Mouse (Mus musculus): ENCODE measurements around the gene Spta1. TPM values are rescaled to one million over a fixed set of nuclear protein-coding genes. Genes with fewer than 3 reads are reported as not detected.
A peak's percentile ranks its signal among the peaks of the same experiment; 100 is the strongest.

Gene Spta1
- 1 to 10 TPM; 6.9 to 8.2 TPM for total RNA-seq (2021)
- long read RNA-seq, experiment 1, partial matches to known transcripts: 0 of 1 reads
- long read RNA-seq, experiment 1, other reads (novel, unspliced or antisense): 1 of 1 reads
- long read RNA-seq, experiment 2, partial matches to known transcripts: 0 of 1 reads
- long read RNA-seq, experiment 2, other reads (novel, unspliced or antisense): 1 of 1 reads

GRCm38 (mm10) chr1:174172605-174173004 lies at the start of gene Spta1:
Gene Spta1, plus strand, starts transcription at chr1:174172776.
- DNase-seq: peak; percentile 58 to 60

DNA sequence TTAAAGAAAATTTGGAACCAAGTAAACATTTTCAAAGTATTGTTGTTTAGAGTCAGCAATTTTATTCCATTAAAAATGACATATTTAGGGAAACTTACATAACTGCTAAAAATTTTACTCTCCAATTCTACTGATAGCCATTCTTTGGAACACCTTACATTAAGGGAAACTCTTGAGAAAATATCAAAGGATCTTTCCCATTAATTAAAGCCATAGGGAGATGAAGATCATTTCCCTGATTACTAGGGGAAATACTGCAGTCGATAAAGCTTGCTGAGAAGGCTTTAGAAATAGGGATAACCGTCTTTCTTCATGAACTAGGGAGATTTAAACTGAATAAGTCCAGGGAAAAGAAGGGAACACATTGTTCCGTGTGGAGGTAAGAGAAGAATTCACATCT lies 41.4 kb upstream of the Spta1 start, which contains the start of gene Olfr424:
Gene Olfr424 (plus strand): TSS at position 301 of the 400 bp plus-strand sequence.
- no peak for DNase-seq

DNA sequence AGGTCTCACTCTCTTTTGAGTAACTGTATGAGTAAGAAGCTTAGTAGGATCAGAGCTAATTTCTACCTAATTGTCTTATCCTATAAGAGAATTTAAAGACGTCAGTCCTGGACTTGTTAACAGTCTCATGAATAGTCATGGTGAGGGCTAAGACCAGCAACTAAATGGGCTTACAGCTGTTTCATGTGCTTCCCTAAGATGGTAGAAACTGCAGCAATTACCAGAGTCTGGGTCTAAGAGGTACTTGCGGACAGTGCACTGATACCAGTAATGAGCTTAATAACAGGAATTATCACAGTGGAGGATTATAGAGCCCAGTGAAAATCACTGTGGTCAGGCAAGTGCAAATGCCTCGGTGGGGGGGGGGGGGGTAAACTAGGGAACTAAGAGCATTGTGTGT lies 40.6 kb upstream of the Spta1 start:
- DNase-seq: no peak

GRCm38 (mm10) chr1:174141384-174141783 lies 31.2 kb upstream of the Spta1 start:
- DNase-seq: no peak

DNA sequence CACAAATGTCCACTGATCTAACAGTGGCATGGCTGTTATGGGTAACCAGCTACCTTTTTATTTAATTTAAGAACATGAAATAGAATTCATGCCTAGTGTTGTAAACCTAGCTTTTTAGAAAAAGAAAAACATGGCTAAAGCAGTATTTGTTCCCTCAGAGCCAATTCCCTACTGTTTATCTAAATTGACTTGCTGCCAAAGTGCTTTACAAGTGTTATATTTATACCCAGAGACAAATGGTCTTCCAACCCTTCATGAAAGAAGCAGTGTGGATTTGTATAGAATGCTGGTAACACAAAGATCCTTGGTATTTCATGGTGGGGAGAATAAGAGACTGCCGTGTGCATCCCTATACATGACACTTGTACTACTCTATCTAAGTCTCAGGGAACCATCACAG lies 25.9 kb upstream of the Spta1 start:
- DNase-seq: no peak

- DNase-seq: no peak
Measured at GRCm38 (mm10) chr1:174149289-174149688, 23.3 kb upstream of the Spta1 start.

- no peak for DNase-seq
Measured at GRCm38 (mm10) chr1:174155333-174155732, 17.2 kb upstream of the Spta1 start, which contains the start of gene Olfr420. Gene Olfr420, plus strand, starts transcription at chr1:174155633.

DNA sequence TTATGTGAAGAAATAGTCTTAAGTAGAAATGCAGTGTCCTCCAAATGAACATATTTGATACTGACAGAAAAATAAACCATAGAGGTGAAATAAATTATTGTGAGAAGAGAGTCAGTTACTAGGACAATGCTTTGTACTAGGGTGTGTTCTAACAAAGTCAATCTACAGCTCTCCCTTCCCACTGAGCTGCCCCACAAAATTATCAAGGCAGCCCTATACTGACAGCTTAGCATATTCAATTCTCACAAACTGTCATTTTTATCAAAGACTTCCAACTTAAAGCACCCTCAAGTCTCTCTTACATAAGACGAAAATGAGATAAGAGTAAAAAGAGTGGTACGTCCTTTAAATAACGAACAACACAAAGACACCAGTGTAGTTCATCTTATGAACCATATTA lies 15.0 kb upstream of the Spta1 start:
- DNase-seq: no peak

DNA sequence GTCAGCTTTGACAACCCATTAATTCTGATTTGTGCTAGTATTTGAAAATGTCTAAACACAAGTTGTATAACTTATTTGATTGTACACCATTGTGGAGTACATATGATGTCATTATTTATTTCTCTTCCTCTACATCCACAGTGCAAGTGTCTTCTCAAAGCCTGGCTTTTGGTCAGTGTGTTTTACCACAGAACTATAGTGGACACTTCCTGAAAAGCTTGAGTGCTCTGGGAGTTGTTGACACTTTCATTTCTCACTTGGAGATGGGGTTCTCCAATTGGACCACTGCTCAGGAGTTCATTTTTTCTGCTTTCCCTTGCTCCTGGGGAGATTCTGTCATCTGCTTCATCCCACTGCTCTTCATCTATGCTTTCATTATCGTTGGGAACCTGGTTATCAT lies 14.1 kb upstream of the Spta1 start:
- DNase-seq: no peak

DNA sequence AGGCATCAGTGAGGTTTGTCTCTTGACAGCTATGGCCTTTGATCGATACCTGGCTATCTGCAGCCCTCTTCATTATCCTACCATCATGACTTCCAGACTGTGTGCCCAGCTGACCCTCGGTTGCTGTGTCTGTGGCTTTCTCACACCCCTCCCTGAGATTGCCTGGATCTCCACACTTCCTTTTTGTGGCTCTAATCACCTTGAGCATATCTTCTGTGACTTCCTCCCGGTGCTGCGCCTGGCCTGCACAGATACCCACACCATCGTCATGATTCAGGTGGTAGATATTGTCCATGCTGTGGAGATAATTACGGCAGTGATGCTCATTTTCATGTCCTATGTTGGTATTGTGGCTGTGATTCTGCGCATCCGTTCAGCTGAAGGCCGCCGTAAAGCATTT lies 13.5 kb upstream of the Spta1 start:
- DNase-seq: no peak

GRCm38 (mm10) chr1:174169024-174169423 lies 3.6 kb upstream of the Spta1 start:
- DNase-seq: no peak

- no peak for DNase-seq
Measured at GRCm38 (mm10) chr1:174170706-174171501, 1.7 kb upstream of the Spta1 start.

DNA sequence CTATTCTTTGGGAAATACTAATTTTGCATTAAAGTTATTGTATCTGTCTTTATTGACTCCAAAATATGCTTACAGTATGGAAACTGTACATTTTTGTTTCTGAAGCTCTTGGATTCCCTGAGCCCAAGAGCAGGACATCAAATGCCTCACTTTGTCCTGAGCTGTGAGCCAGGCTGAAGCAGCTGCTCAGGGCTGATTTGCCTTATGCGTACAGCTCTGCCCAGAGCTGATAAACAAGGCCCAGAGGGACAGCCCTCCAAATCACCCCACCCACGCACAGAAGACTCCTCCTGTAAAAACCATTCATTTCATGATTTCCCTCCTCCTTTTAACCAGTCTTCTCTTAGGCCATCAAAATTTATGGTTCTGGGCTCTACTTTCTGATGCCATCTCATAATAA lies 1.0 kb upstream of the Spta1 start:
- DNase-seq: peak; percentile 47 to 66

DNA sequence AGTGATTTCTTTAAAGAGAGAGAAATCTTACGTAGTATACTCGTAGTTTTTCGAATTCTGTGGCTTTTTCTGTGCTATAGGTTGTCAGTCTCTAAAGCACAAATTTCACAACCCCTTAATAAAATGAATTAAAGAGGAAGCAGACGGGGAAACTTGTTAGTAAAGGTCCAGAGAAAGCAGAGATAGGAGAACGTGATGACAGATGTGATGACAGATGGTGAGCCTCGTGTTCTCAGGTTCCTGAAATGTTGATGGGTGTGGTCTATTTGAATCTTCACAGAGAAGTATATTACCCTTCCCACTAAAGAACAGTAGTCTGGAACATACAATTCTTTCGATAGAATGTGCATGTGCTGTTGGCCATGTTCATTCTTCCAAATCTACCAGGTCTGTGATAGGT lies 32.1 kb downstream of the Spta1 start:
- no peak for DNase-seq

GRCm38 (mm10) chr1:174212286-174212685 lies 39.7 kb downstream of the Spta1 start:
- DNase-seq: no peak

- DNase-seq: no peak
Measured at GRCm38 (mm10) chr1:174215270-174216038, 42.9 kb downstream of the Spta1 start.

GRCm38 (mm10) chr1:174216528-174217204 lies 44.1 kb downstream of the Spta1 start:
- DNase-seq: no peak

- peak; percentile 20 to 22 for DNase-seq
Measured at GRCm38 (mm10) chr1:174239916-174240315, 67.3 kb downstream of the Spta1 start.

DNA sequence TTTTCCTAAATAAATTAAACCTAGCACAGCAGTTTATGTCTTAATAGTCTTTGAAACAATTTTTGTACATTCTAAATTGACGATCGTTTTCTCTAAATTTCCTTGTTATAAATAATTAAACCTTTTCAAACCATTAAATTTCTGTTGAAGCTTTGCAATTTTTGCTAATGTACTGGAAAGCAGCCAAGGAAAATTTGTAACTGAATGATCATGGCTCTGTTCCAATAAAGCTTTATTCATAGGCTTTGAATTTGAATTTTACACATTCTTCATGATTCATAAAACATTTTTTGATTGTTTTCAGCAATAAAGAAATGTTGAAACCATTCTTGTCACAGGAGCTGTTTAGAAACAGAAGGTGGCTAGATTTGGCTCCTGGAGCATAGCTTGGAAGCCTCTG lies 72.0 kb downstream of the Spta1 start:
- no peak for DNase-seq

DNA sequence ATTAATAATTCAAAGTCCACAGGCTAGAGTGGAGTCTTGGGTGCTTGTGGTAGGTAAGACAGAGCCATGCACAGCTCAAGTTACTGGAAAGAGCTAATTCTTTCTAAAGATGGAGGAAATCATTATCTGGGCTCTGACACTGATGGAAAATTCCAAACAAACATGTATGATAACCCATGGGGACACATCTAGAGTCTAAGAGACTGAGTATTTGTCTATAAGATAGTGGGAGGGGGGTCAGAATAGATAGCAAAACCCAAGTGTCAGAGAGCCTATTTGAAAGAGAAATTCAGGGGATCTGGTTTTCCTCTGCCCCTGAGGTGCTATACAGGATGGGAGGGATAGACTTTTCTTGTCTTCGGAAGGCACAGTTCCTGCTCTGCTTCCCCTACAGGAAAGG lies 73.5 kb downstream of the Spta1 start:
- no peak for DNase-seq

- no peak for DNase-seq
Measured at GRCm38 (mm10) chr1:174247170-174247569, 74.6 kb downstream of the Spta1 start.

GRCm38 (mm10) chr1:174250376-174250775 lies 77.8 kb downstream of the Spta1 start:
- no peak for DNase-seq

All from heart, adult 18-20 months (tissue).